In the genomic region with DNA sequence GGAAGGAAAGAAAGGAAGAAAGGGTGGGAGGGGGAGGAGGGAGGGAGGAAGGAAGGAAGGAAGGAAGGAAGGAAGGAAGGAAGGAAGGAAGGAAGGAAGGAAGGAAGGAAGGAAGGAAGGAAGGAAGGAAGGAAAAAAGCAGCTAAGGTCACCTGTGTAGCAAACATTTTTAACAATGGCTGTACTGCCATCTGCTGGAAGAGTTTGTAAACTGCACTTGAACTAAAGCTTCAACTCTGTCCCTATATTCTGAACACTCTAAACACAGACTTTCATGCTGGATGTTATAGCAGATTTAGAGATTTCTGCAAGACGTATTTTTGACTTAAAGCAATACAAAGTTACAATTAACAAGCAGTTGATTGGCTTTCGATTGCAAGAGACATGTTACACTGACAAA, we compare ENCODE assay signal across 9 mouse cellular contexts.
DNase-seq lines count a peak whose midpoint lies in the region; ATAC-seq and TF ChIP-seq lines count a peak whose summit lies in the region.
"Had no signal": no experiment of that assay in that cellular context is flagged by ENCODE, and none has a peak within 500 bp of the region (broad histone marks: within the 10 kb centered on the region; RNA-seq: fewer than 3 reads in every experiment).

No protein-coding gene starts in this region.

- H3K27ac ChIP-seq in kidney, embryonic 14.5 days (ENCODE audit: low read depth, low read length) = no peak overlapping the region
- no peak overlapping the region for H3K27ac ChIP-seq in kidney, embryonic 15.5 days
- H3K27ac ChIP-seq in ES-Bruce4 (ENCODE audit: insufficient read depth, low read length) = no peak overlapping the region
- no peak overlapping the region for H3K27ac ChIP-seq in forebrain, embryonic 16.5 days (ENCODE audit: low read length)
- H3K27ac ChIP-seq in neural tube, embryonic 12.5 days = no peak overlapping the region

- H3K4me2 ChIP-seq in kidney, embryonic 14.5 days (replicated peaks; ENCODE audit: low read depth, low read length) = no peak overlapping the region
- no peak overlapping the region for H3K4me2 ChIP-seq in kidney, embryonic 15.5 days
- H3K4me2 ChIP-seq in forebrain, embryonic 16.5 days (ENCODE audit: low read length) = no peak overlapping the region
- no peak overlapping the region for H3K4me2 ChIP-seq in neural tube, embryonic 12.5 days (replicated peaks)

- no peaks in the 10 kb centered on the region for H3K9me3 ChIP-seq in kidney, embryonic 14.5 days (ENCODE audit: control insufficient read depth, low read length)
- H3K9me3 ChIP-seq in kidney, embryonic 15.5 days (replicated peaks) = no peaks in the 10 kb centered on the region
- H3K9me3 ChIP-seq in ES-Bruce4 (replicated peaks; ENCODE audit: control insufficient read depth, insufficient read depth, low read length, poor library complexity, severe bottlenecking) = no peaks in the 10 kb centered on the region
- no peaks in the 10 kb centered on the region for H3K9me3 ChIP-seq in forebrain, embryonic 16.5 days (ENCODE audit: control insufficient read depth, low read length)
- H3K9me3 ChIP-seq in neural tube, embryonic 12.5 days = no peaks in the 10 kb centered on the region

- no peak for TF ChIP-seq EP300 in ES-Bruce4 (IDR thresholded peaks at IDR 0.05; ENCODE audit: insufficient read depth, low read depth, low read length)

- peak; percentile 55 for DNase-seq in brain, adult 2 months (ENCODE audit: low read depth, low spot score)
- peak; percentile 37 to 39 for DNase-seq in left cerebral cortex, postnatal 25 days (ENCODE audit: low spot score in 2 of 2)
- DNase-seq in spleen, adult 18-20 months = no peak

- no peaks in the 10 kb centered on the region for H3K27me3 ChIP-seq in kidney, embryonic 14.5 days (ENCODE audit: control insufficient read depth, insufficient read depth, low read length)
- H3K27me3 ChIP-seq in kidney, embryonic 15.5 days = no peaks in the 10 kb centered on the region
- H3K27me3 ChIP-seq in ES-Bruce4 (ENCODE audit: control insufficient read depth, insufficient read depth, low read length, poor library complexity, severe bottlenecking) = no peaks in the 10 kb centered on the region
- no peaks in the 10 kb centered on the region for H3K27me3 ChIP-seq in forebrain, embryonic 16.5 days (replicated peaks; ENCODE audit: control insufficient read depth, insufficient read depth, low read length)
- no peaks in the 10 kb centered on the region for H3K27me3 ChIP-seq in neural tube, embryonic 12.5 days (replicated peaks)
- H3K27me3 ChIP-seq: megakaryocyte, embryonic 14.5 days had no signal

- H3K36me3 ChIP-seq in kidney, embryonic 14.5 days (ENCODE audit: control insufficient read depth, insufficient read depth, low read length) = no peaks in the 10 kb centered on the region
- no peaks in the 10 kb centered on the region for H3K36me3 ChIP-seq in kidney, embryonic 15.5 days
- no peaks in the 10 kb centered on the region for H3K36me3 ChIP-seq in ES-Bruce4 (ENCODE audit: control insufficient read depth, insufficient read depth, low read length, poor library complexity, severe bottlenecking)
- no peaks in the 10 kb centered on the region for H3K36me3 ChIP-seq in forebrain, embryonic 16.5 days (ENCODE audit: control insufficient read depth, insufficient read depth)
- no peaks in the 10 kb centered on the region for H3K36me3 ChIP-seq in neural tube, embryonic 12.5 days

- no peak overlapping the region for H3K4me3 ChIP-seq in kidney, embryonic 14.5 days (ENCODE audit: low read length)
- no peak overlapping the region for H3K4me3 ChIP-seq in kidney, embryonic 15.5 days (replicated peaks)
- H3K4me3 ChIP-seq in ES-Bruce4 (ENCODE audit: low read depth, low read length) = no peak overlapping the region
- H3K4me3 ChIP-seq in forebrain, embryonic 16.5 days (replicated peaks; ENCODE audit: low read length) = no peak overlapping the region
- no peak overlapping the region for H3K4me3 ChIP-seq in neural tube, embryonic 12.5 days
- H3K4me3 ChIP-seq: megakaryocyte, embryonic 14.5 days had no signal

- TF ChIP-seq CTCF in ES-Bruce4 (IDR thresholded peaks at IDR 0.05; ENCODE audit: low read depth, low read length) = peak; percentile 17

- intact Hi-C loops in left cerebral cortex, postnatal 25 days (cut with DNase I) = loop anchor here (2.0 to 5.0 kb wide), 2 partner anchors 972 to 1022 kb away; partner anchors contain the start of gene Ttc33

- ATAC-seq in kidney, embryonic 14.5 days (ENCODE audit: low FRiP score, low TSS enrichment) = 0 out of 2 replicates have a peak, but pooled peaks have one; percentile 62
- ATAC-seq in kidney, embryonic 15.5 days (replicated peaks; ENCODE audit: low FRiP score) = no peak
- peak; percentile 66 for ATAC-seq in forebrain, embryonic 16.5 days
- ATAC-seq in neural tube, embryonic 12.5 days (ENCODE audit: low FRiP score, low read depth) = 0 out of 2 replicates have a peak, but pooled peaks have one; percentile 75

- no peaks in the 10 kb centered on the region for H3K4me1 ChIP-seq in kidney, embryonic 14.5 days (ENCODE audit: control insufficient read depth, insufficient read depth, low read length)
- H3K4me1 ChIP-seq in kidney, embryonic 15.5 days = no peaks in the 10 kb centered on the region
- no peaks in the 10 kb centered on the region for H3K4me1 ChIP-seq in ES-Bruce4 (ENCODE audit: control insufficient read depth, insufficient read depth, low read length)
- H3K4me1 ChIP-seq in forebrain, embryonic 16.5 days (replicated peaks; ENCODE audit: control insufficient read depth, insufficient read depth, low read length) = no peaks in the 10 kb centered on the region
- no peaks in the 10 kb centered on the region for H3K4me1 ChIP-seq in neural tube, embryonic 12.5 days
- H3K4me1 ChIP-seq: megakaryocyte, embryonic 14.5 days had no signal

- 11% methylated on average over 2 of the region's 2 CpGs for WGBS in kidney, embryonic 14.5 days
- WGBS in kidney, embryonic 15.5 days = 12% methylated on average over 2 of the region's 2 CpGs
- WGBS in forebrain, embryonic 16.5 days = 15% methylated on average over 2 of the region's 2 CpGs
- 8% methylated on average over 2 of the region's 2 CpGs for WGBS in neural tube, embryonic 12.5 days

- H3K9ac ChIP-seq in kidney, embryonic 14.5 days (ENCODE audit: low read depth, low read length) = no peak overlapping the region
- H3K9ac ChIP-seq in kidney, embryonic 15.5 days = no peak overlapping the region
- no peak overlapping the region for H3K9ac ChIP-seq in ES-Bruce4 (ENCODE audit: low read depth, poor library complexity, severe bottlenecking)
- no peak overlapping the region for H3K9ac ChIP-seq in forebrain, embryonic 16.5 days (replicated peaks; ENCODE audit: low read depth, low read length)
- H3K9ac ChIP-seq in neural tube, embryonic 12.5 days = no peak overlapping the region

- no peak for TF ChIP-seq POLR2A in ES-Bruce4 (IDR thresholded peaks at IDR 0.05; ENCODE audit: insufficient read depth, low read length)

Comparison
In these comparisons a context has a peak if more than half of its experiments do, and no peak if none do; other contexts are left out.
1. DNase-seq: peak in brain, adult 2 months (single experiment) and left cerebral cortex, postnatal 25 days (2 of 2); none in spleen, adult 18-20 months (0 of 2).